Mouse (Mus musculus) forebrain, embryonic 13.5 days (tissue): ENCODE results near the gene Ank3. TPM values are rescaled to one million over a fixed set of nuclear protein-coding genes. Genes with fewer than 3 reads are reported as not detected.
A peak's percentile ranks its signal among the peaks of the same experiment; 100 is the strongest.

Experiments used
- ATAC-seq: fragments of 200-750 bp; cut with Nextera tagmentation; 2 replicates; pipeline ENCODE4 v1.8.0; 2017
- H3K27ac ChIP-seq: fragments of 300-500 bp; sonication (generic); 2 replicates; pipeline ENCODE4 v1.5.1; 2015; ENCODE audit warnings: inconsistent platforms, mild to moderate bottlenecking, moderate library complexity
- H3K27me3 ChIP-seq: fragments of 300-500 bp; sonication (generic); 2 replicates; pipeline ENCODE4 v1.6.1; 2015; ENCODE audit warnings: mild to moderate bottlenecking, inconsistent platforms
- H3K36me3 ChIP-seq: fragments of 300-500 bp; sonication (generic); 2 replicates; pipeline ENCODE4 v1.6.1; 2015; ENCODE audit warnings: mild to moderate bottlenecking, inconsistent platforms; ENCODE audit not compliant: poor library complexity, severe bottlenecking
- H3K4me1 ChIP-seq: fragments of 300-500 bp; sonication (generic); 2 replicates; pipeline ENCODE4 v1.6.1; 2015; ENCODE audit warnings: inconsistent platforms
- H3K4me2 ChIP-seq: fragments of 300-500 bp; sonication (generic); 2 replicates; pipeline ENCODE4 v1.6.1; 2015; ENCODE audit warnings: inconsistent platforms, mild to moderate bottlenecking, moderate library complexity
- H3K4me3 ChIP-seq: fragments of 300-500 bp; sonication (generic); 2 replicates; pipeline ENCODE4 v1.5.1; 2015; ENCODE audit warnings: mild to moderate bottlenecking, inconsistent platforms
- H3K9ac ChIP-seq: fragments of 300-500 bp; sonication (generic); 2 replicates; pipeline ENCODE4 v1.6.1; 2015; ENCODE audit warnings: mild to moderate bottlenecking, inconsistent platforms
- H3K9me3 ChIP-seq: fragments of 300-500 bp; sonication (generic); replicated peaks from 2 replicates; pipeline ENCODE4 v1.6.1; 2016; ENCODE audit warnings: inconsistent platforms
- WGBS: fragments of 180-500 bp; shearing (Covaris S2); methylation state at CpG from one replicate; pipeline ENCODE4 v1.1.7; 2015; 5-methylcytosine and 5-hydroxymethylcytosine counted together
- polyA plus RNA-seq: library from polyadenylated mRNA; unstranded; fragments of >200 nt; fragmentation: Nextera tagmentation; extraction: Ambion mirVana; gene quantifications from 2 replicates; pipeline ENCODE4 v1.2.1, GENCODE M21; 2015

Gene Ank3
- polyA plus RNA-seq, 1 experiment from 2014 or later: 63.5 TPM

- Histone ChIP-seq H3K9ac (no peak overlapping the region), H3K4me1 (peaks cover 41% of the 10 kb centered on the region), H3K9me3 (no peaks in the 10 kb centered on the region), H3K36me3 (no peaks in the 10 kb centered on the region), H3K4me3 (no peak overlapping the region), H3K4me2 (no peak overlapping the region), H3K27ac (no peak overlapping the region), H3K27me3 (no peaks in the 10 kb centered on the region)
- no peak for ATAC-seq
- WGBS: 86% methylated on average over 8 of the region's 8 CpGs
These were observed 171.2 kb downstream of the Ank3 start for GRCm38 (mm10) chr10:69569740-69570139.

- no peaks in the 10 kb centered on the region for H3K36me3 ChIP-seq
- peak overlapping the region; percentile 22 for H3K4me3 ChIP-seq
- WGBS: 42% methylated on average over 18 of the region's 18 CpGs
- H3K27me3 ChIP-seq: no peaks in the 10 kb centered on the region
- H3K4me2 ChIP-seq: peak overlapping the region; percentile 54
- no peak overlapping the region for H3K27ac ChIP-seq
- ATAC-seq: no peak
- peaks cover 50% of the 10 kb centered on the region for H3K4me1 ChIP-seq
- no peaks in the 10 kb centered on the region for H3K9me3 ChIP-seq
- no peak overlapping the region for H3K9ac ChIP-seq
These were observed 172.1 kb downstream of the Ank3 start for GRCm38 (mm10) chr10:69570466-69571288.

GRCm38 (mm10) chr10:69571422-69571821, 172.8 kb downstream of the Ank3 start:
- Histone ChIP-seq H3K36me3 (no peaks in the 10 kb centered on the region), H3K4me2 (peak overlapping the region; percentile 54), H3K9me3 (no peaks in the 10 kb centered on the region), H3K4me1 (peaks cover 50% of the 10 kb centered on the region), H3K27me3 (no peaks in the 10 kb centered on the region), H3K9ac (peak overlapping the region; percentile 14; the same call in 1 of the 2 replicates), H3K27ac (no peak overlapping the region), H3K4me3 (peak overlapping the region; percentile 22)
- no peak for ATAC-seq
- 1% methylated on average over 8 of the region's 8 CpGs for WGBS

- Histone ChIP-seq H3K4me3 (peak overlapping the region; percentile 22), H3K27ac (no peak overlapping the region), H3K9ac (peak overlapping the region; percentile 14; the same call in 1 of the 2 replicates), H3K9me3 (no peaks in the 10 kb centered on the region), H3K27me3 (no peaks in the 10 kb centered on the region), H3K4me1 (peaks cover 55% of the 10 kb centered on the region), H3K4me2 (peak overlapping the region; percentile 54), H3K36me3 (no peaks in the 10 kb centered on the region)
- 1% methylated on average over 9 of the region's 9 CpGs for WGBS
- no peak for ATAC-seq
These were observed 173.4 kb downstream of the Ank3 start for GRCm38 (mm10) chr10:69571972-69572371.

- ATAC-seq: no peak
- Histone ChIP-seq H3K27ac (peak overlapping the region; percentile 48; the same call in 1 of the 2 replicates), H3K4me2 (no peak overlapping the region), H3K27me3 (no peaks in the 10 kb centered on the region), H3K9me3 (no peaks in the 10 kb centered on the region), H3K9ac (no peak overlapping the region), H3K4me1 (peaks cover 60% of the 10 kb centered on the region), H3K36me3 (no peaks in the 10 kb centered on the region), H3K4me3 (no peak overlapping the region)
- 13% methylated on average over 7 of the region's 7 CpGs for WGBS
These were observed 174.5 kb downstream of the Ank3 start for GRCm38 (mm10) chr10:69573054-69573453.

- Histone ChIP-seq H3K9ac (no peak overlapping the region), H3K27ac (0 out of 2 replicates have a peak overlapping the region, but pooled peaks have one; percentile 44), H3K4me3 (no peak overlapping the region), H3K4me1 (peaks cover 60% of the 10 kb centered on the region), H3K4me2 (peak overlapping the region; percentile 40), H3K36me3 (no peaks in the 10 kb centered on the region), H3K9me3 (no peaks in the 10 kb centered on the region), H3K27me3 (no peaks in the 10 kb centered on the region)
- 7% methylated on average over 3 of the region's 3 CpGs for WGBS
- ATAC-seq: no peak
These were observed 175.2 kb downstream of the Ank3 start for GRCm38 (mm10) chr10:69573746-69574145.

GRCm38 (mm10) chr10:69574190-69574663, 175.7 kb downstream of the Ank3 start:
- Histone ChIP-seq H3K4me3 (no peak overlapping the region), H3K36me3 (no peaks in the 10 kb centered on the region), H3K4me1 (peaks cover 60% of the 10 kb centered on the region), H3K27me3 (no peaks in the 10 kb centered on the region), H3K27ac (0 out of 2 replicates have a peak overlapping the region, but pooled peaks have one; percentile 44), H3K9ac (no peak overlapping the region), H3K4me2 (peak overlapping the region; percentile 40), H3K9me3 (no peaks in the 10 kb centered on the region)
- peak; percentile 67 for ATAC-seq
- WGBS: 2% methylated on average over 11 of the region's 11 CpGs

GRCm38 (mm10) chr10:69574894-69575293, 176.3 kb downstream of the Ank3 start:
- H3K9me3 ChIP-seq: no peaks in the 10 kb centered on the region
- no peak for ATAC-seq
- H3K4me2 ChIP-seq: no peak overlapping the region
- H3K4me3 ChIP-seq: no peak overlapping the region
- 21% methylated on average over 9 of the region's 9 CpGs for WGBS
- no peaks in the 10 kb centered on the region for H3K36me3 ChIP-seq
- peaks cover 66% of the 10 kb centered on the region for H3K4me1 ChIP-seq
- H3K27ac ChIP-seq: no peak overlapping the region
- H3K9ac ChIP-seq: no peak overlapping the region
- H3K27me3 ChIP-seq: no peaks in the 10 kb centered on the region

- H3K27me3 ChIP-seq: no peaks in the 10 kb centered on the region
- H3K4me3 ChIP-seq: no peak overlapping the region
- no peak overlapping the region for H3K4me2 ChIP-seq
- H3K4me1 ChIP-seq: peaks cover 66% of the 10 kb centered on the region
- H3K27ac ChIP-seq: no peak overlapping the region; the same call in 1 of the 2 replicates
- H3K36me3 ChIP-seq: no peaks in the 10 kb centered on the region
- 69% methylated on average over 6 of the region's 6 CpGs for WGBS
- no peak overlapping the region for H3K9ac ChIP-seq
- H3K9me3 ChIP-seq: no peaks in the 10 kb centered on the region
- no peak for ATAC-seq
These were observed 176.9 kb downstream of the Ank3 start for GRCm38 (mm10) chr10:69575451-69575850.

GRCm38 (mm10) chr10:69576264-69576663, 177.7 kb downstream of the Ank3 start:
- ATAC-seq: no peak
- Histone ChIP-seq H3K4me2 (no peak overlapping the region), H3K9me3 (no peaks in the 10 kb centered on the region), H3K27me3 (no peaks in the 10 kb centered on the region), H3K4me3 (no peak overlapping the region), H3K4me1 (peaks cover 60% of the 10 kb centered on the region), H3K9ac (no peak overlapping the region), H3K36me3 (no peaks in the 10 kb centered on the region), H3K27ac (no peak overlapping the region)
- 88% methylated on average over 7 of the region's 7 CpGs for WGBS

- no peak overlapping the region for H3K4me2 ChIP-seq
- H3K27ac ChIP-seq: no peak overlapping the region
- H3K4me1 ChIP-seq: peaks cover 50% of the 10 kb centered on the region
- H3K27me3 ChIP-seq: no peaks in the 10 kb centered on the region
- ATAC-seq: no peak
- no peak overlapping the region for H3K9ac ChIP-seq
- no peaks in the 10 kb centered on the region for H3K9me3 ChIP-seq
- no peaks in the 10 kb centered on the region for H3K36me3 ChIP-seq
- no peak overlapping the region for H3K4me3 ChIP-seq
- WGBS: 80% methylated on average over 15 of the region's 15 CpGs
These were observed 178.6 kb downstream of the Ank3 start for GRCm38 (mm10) chr10:69577061-69577728.

- WGBS: 82% methylated on average over 7 of the region's 7 CpGs
- Histone ChIP-seq H3K27me3 (no peaks in the 10 kb centered on the region), H3K9ac (no peak overlapping the region), H3K4me2 (no peak overlapping the region), H3K4me1 (peaks cover 45% of the 10 kb centered on the region), H3K4me3 (no peak overlapping the region), H3K27ac (no peak overlapping the region), H3K9me3 (no peaks in the 10 kb centered on the region), H3K36me3 (no peaks in the 10 kb centered on the region)
- no peak for ATAC-seq
These were observed 179.1 kb downstream of the Ank3 start for GRCm38 (mm10) chr10:69577729-69578061.
